Mouse (Mus musculus) cerebellum, postnatal 14 days (tissue): ENCODE results near the gene 1700016D06Rik.
"Not testable (repeated sequence)": the region's sequence is repeated elsewhere in the genome, so short reads cannot be mapped to it uniquely, and the experiment has no call there.

Experiments
- DNase-seq, 2 experiments: peaks; one replicate each; pipeline ENCODE4 v3.0.0; 2021; ENCODE audit warnings: mixed read lengths in 2 of 2

Gene 1700016D06Rik

GRCm38 (mm10) chr8:11700060-11701032 is 517 bp downstream of the 1700016D06Rik start:
- peak; percentile 89 to 92 for DNase-seq

- DNase-seq: no peak
These were observed 1.3 kb downstream of the 1700016D06Rik start for GRCm38 (mm10) chr8:11699442-11700001.

- no peak for DNase-seq
These were observed 3.4 kb downstream of the 1700016D06Rik start for GRCm38 (mm10) chr8:11697467-11697866.

GRCm38 (mm10) chr8:11696176-11696575 is 4.7 kb downstream of the 1700016D06Rik start:
- DNase-seq: no peak

- no peak for DNase-seq
These were observed 6.9 kb downstream of the 1700016D06Rik start for GRCm38 (mm10) chr8:11693972-11694371.

GRCm38 (mm10) chr8:11692455-11692854 is 8.4 kb downstream of the 1700016D06Rik start:
- DNase-seq: no peak

- DNase-seq: no peak
These were observed 9.1 kb downstream of the 1700016D06Rik start for GRCm38 (mm10) chr8:11691761-11692160.

- DNase-seq: no peak
These were observed 9.6 kb downstream of the 1700016D06Rik start for GRCm38 (mm10) chr8:11691284-11691683.

- DNase-seq: peak in 1 of 2 experiments; percentile 21
These were observed 10.9 kb downstream of the 1700016D06Rik start for GRCm38 (mm10) chr8:11689945-11690344.

GRCm38 (mm10) chr8:11687251-11687650 is 13.6 kb downstream of the 1700016D06Rik start:
- no peak for DNase-seq

- no peak for DNase-seq
These were observed 16.3 kb downstream of the 1700016D06Rik start for GRCm38 (mm10) chr8:11684558-11684957.

- DNase-seq: no peak
These were observed 32.6 kb downstream of the 1700016D06Rik start for GRCm38 (mm10) chr8:11668308-11668707.

GRCm38 (mm10) chr8:11666023-11666716 is 34.7 kb downstream of the 1700016D06Rik start:
- not testable (repeated sequence) for DNase-seq

GRCm38 (mm10) chr8:11661969-11662368 is 38.9 kb downstream of the 1700016D06Rik start:
- DNase-seq: peak; percentile 77 to 80

- no peak for DNase-seq
These were observed 50.8 kb downstream of the 1700016D06Rik start for GRCm38 (mm10) chr8:11650021-11650420.

GRCm38 (mm10) chr8:11643123-11643522 is 57.7 kb downstream of the 1700016D06Rik start:
- DNase-seq: peak; percentile 29 to 52

GRCm38 (mm10) chr8:11640606-11641005 is 60.3 kb downstream of the 1700016D06Rik start:
- DNase-seq: no peak

GRCm38 (mm10) chr8:11637531-11637930 is 63.3 kb downstream of the 1700016D06Rik start:
- DNase-seq: no peak

GRCm38 (mm10) chr8:11636324-11637057 is 64.4 kb downstream of the 1700016D06Rik start:
- peak; percentile 83 to 90 for DNase-seq

GRCm38 (mm10) chr8:11635611-11636081 is 65.2 kb downstream of the 1700016D06Rik start, which contains the start of gene Ankrd10:
Gene Ankrd10 (minus strand): TSS chr8:11635757.
- DNase-seq: peak; percentile 93 to 95

GRCm38 (mm10) chr8:11635012-11635577 is 65.8 kb downstream of the 1700016D06Rik start:
- peak; percentile 85 to 86 for DNase-seq
